Mouse (Mus musculus) bone marrow, adult 2 months (tissue): ENCODE data around the gene Gm5089.

Source experiments
- CTCF ChIP-seq: fragments of 200-500 bp; IDR thresholded peaks from 2 replicates; pipeline ENCODE4 v1.5.1; 2011; ENCODE audit warnings: low read length, control low read depth; ENCODE audit not compliant: control insufficient read depth, insufficient read depth
- POLR2A ChIP-seq: fragments of 200-500 bp; IDR thresholded peaks from 2 replicates; pipeline ENCODE4 v1.6.1; 2011; ENCODE audit warnings: low read depth, mild to moderate bottlenecking, control low read depth, low read length, borderline replicate concordance; ENCODE audit not compliant: control insufficient read depth

- TF ChIP-seq POLR2A: no peak
- no peak for TF ChIP-seq CTCF
Observed at GRCm38 (mm10) chr14:122389684-122390370, 61.1 kb downstream of the Gm5089 start.
